8 mouse cellular contexts compared by ENCODE assay signal in genomic region chr11:35452413-35452812, GRCm38 (mm10).
DNase-seq lines count a peak whose midpoint lies in the region; ATAC-seq and TF ChIP-seq lines count a peak whose summit lies in the region.

No protein-coding gene starts in this region.

- no peaks in the 10 kb centered on the region for H3K9me3 ChIP-seq in kidney, embryonic 16.5 days (ENCODE audit: low read length)
- H3K9me3 ChIP-seq in ES-Bruce4 (replicated peaks; ENCODE audit: control insufficient read depth, insufficient read depth, low read length, poor library complexity, severe bottlenecking), result no peaks in the 10 kb centered on the region
- no peaks in the 10 kb centered on the region for H3K9me3 ChIP-seq in hindbrain, embryonic 12.5 days (replicated peaks)
- H3K9me3 ChIP-seq in limb, embryonic 14.5 days (ENCODE audit: control insufficient read depth, low read length), result no peaks in the 10 kb centered on the region
- no peaks in the 10 kb centered on the region for H3K9me3 ChIP-seq in stomach, postnatal 0 days (ENCODE audit: control insufficient read depth, low read length)

- TF ChIP-seq CTCF in ES-Bruce4 (IDR thresholded peaks at IDR 0.05; ENCODE audit: low read depth, low read length), result peak; percentile 46
- peak; percentile 75 for TF ChIP-seq CTCF in stomach, postnatal 0 days (IDR thresholded peaks at IDR 0.05; ENCODE audit: low read depth)
- no peak; the same call in 1 of the 2 replicates for TF ChIP-seq CTCF in cerebellum, adult 2 months (IDR thresholded peaks at IDR 0.05; ENCODE audit: borderline replicate concordance, insufficient read depth, low read depth, low read length)

- H3K9ac ChIP-seq in kidney, embryonic 16.5 days (replicated peaks; ENCODE audit: low read length), result no peak overlapping the region
- H3K9ac ChIP-seq in ES-Bruce4 (ENCODE audit: low read depth, poor library complexity, severe bottlenecking), result no peak overlapping the region
- H3K9ac ChIP-seq in hindbrain, embryonic 12.5 days, result no peak overlapping the region
- H3K9ac ChIP-seq in limb, embryonic 14.5 days (ENCODE audit: low read depth, low read length, severe bottlenecking), result no peak overlapping the region
- H3K9ac ChIP-seq in stomach, postnatal 0 days (ENCODE audit: low read length), result no peak overlapping the region

- TF ChIP-seq EP300 in ES-Bruce4 (IDR thresholded peaks at IDR 0.05; ENCODE audit: insufficient read depth, low read depth, low read length), result no peak
- TF ChIP-seq EP300 in stomach, postnatal 0 days (optimal IDR thresholded peaks at IDR 0.05), result no peak

- H3K27me3 ChIP-seq in kidney, embryonic 16.5 days (ENCODE audit: insufficient read depth, low read length), result no peaks in the 10 kb centered on the region; the same call in 1 of the 2 replicates
- H3K27me3 ChIP-seq in ES-Bruce4 (ENCODE audit: control insufficient read depth, insufficient read depth, low read length, poor library complexity, severe bottlenecking), result no peaks in the 10 kb centered on the region
- H3K27me3 ChIP-seq in hindbrain, embryonic 12.5 days, result peaks cover 3% of the 10 kb centered on the region; the same call in 1 of the 2 replicates
- H3K27me3 ChIP-seq in limb, embryonic 14.5 days (ENCODE audit: control insufficient read depth, insufficient read depth, low read length), result no peaks in the 10 kb centered on the region
- H3K27me3 ChIP-seq in stomach, postnatal 0 days (ENCODE audit: control insufficient read depth, insufficient read depth, low read length), result no peaks in the 10 kb centered on the region
- H3K27me3 ChIP-seq in cerebellum, adult 2 months (ENCODE audit: control insufficient read depth, insufficient read depth, low read length), result no peaks in the 10 kb centered on the region

- no peak overlapping the region for H3K4me2 ChIP-seq in kidney, embryonic 16.5 days (replicated peaks; ENCODE audit: low read depth, low read length)
- H3K4me2 ChIP-seq in hindbrain, embryonic 12.5 days (replicated peaks), result no peak overlapping the region
- H3K4me2 ChIP-seq in limb, embryonic 14.5 days (replicated peaks; ENCODE audit: low read depth, low read length, severe bottlenecking), result no peak overlapping the region
- no peak overlapping the region for H3K4me2 ChIP-seq in stomach, postnatal 0 days (replicated peaks; ENCODE audit: low read depth)

- no peaks in the 10 kb centered on the region for H3K36me3 ChIP-seq in kidney, embryonic 16.5 days (ENCODE audit: insufficient read depth, low read length)
- no peaks in the 10 kb centered on the region for H3K36me3 ChIP-seq in ES-Bruce4 (ENCODE audit: control insufficient read depth, insufficient read depth, low read length, poor library complexity, severe bottlenecking)
- no peaks in the 10 kb centered on the region for H3K36me3 ChIP-seq in hindbrain, embryonic 12.5 days
- H3K36me3 ChIP-seq in limb, embryonic 14.5 days (ENCODE audit: control insufficient read depth, insufficient read depth, low read length), result no peaks in the 10 kb centered on the region
- no peaks in the 10 kb centered on the region for H3K36me3 ChIP-seq in stomach, postnatal 0 days (ENCODE audit: control insufficient read depth, insufficient read depth, low read length)

- H3K4me1 ChIP-seq in kidney, embryonic 16.5 days (ENCODE audit: insufficient read depth, low read length), result peaks cover 16% of the 10 kb centered on the region
- no peaks in the 10 kb centered on the region for H3K4me1 ChIP-seq in ES-Bruce4 (ENCODE audit: control insufficient read depth, insufficient read depth, low read length)
- H3K4me1 ChIP-seq in hindbrain, embryonic 12.5 days, result peaks cover 29% of the 10 kb centered on the region
- H3K4me1 ChIP-seq in limb, embryonic 14.5 days (ENCODE audit: control insufficient read depth, insufficient read depth, low read length), result peaks cover 28% of the 10 kb centered on the region
- H3K4me1 ChIP-seq in stomach, postnatal 0 days (replicated peaks; ENCODE audit: control insufficient read depth, insufficient read depth), result no peaks in the 10 kb centered on the region
- no peaks in the 10 kb centered on the region for H3K4me1 ChIP-seq in cerebellum, adult 2 months (ENCODE audit: control insufficient read depth, insufficient read depth, low read length)

- no peak overlapping the region for H3K27ac ChIP-seq in kidney, embryonic 16.5 days (ENCODE audit: low read length)
- no peak overlapping the region for H3K27ac ChIP-seq in ES-Bruce4 (ENCODE audit: insufficient read depth, low read length)
- H3K27ac ChIP-seq in hindbrain, embryonic 12.5 days, result no peak overlapping the region
- no peak overlapping the region for H3K27ac ChIP-seq in limb, embryonic 14.5 days (replicated peaks; ENCODE audit: low read depth, low read length)
- no peak overlapping the region for H3K27ac ChIP-seq in stomach, postnatal 0 days (replicated peaks)
- H3K27ac ChIP-seq in cerebellum, adult 2 months (ENCODE audit: insufficient read depth, low read length), result no peak overlapping the region

- no peak overlapping the region for H3K4me3 ChIP-seq in kidney, embryonic 16.5 days (ENCODE audit: low read length)
- no peak overlapping the region for H3K4me3 ChIP-seq in ES-Bruce4 (ENCODE audit: low read depth, low read length)
- H3K4me3 ChIP-seq in hindbrain, embryonic 12.5 days, result no peak overlapping the region
- no peak overlapping the region for H3K4me3 ChIP-seq in limb, embryonic 14.5 days (replicated peaks; ENCODE audit: low read length)
- H3K4me3 ChIP-seq in stomach, postnatal 0 days (ENCODE audit: low read depth, low read length), result no peak overlapping the region
- no peak overlapping the region for H3K4me3 ChIP-seq in cerebellum, adult 2 months (replicated peaks; ENCODE audit: insufficient read depth, low read depth, low read length)

- peak; percentile 55; the same call in 1 of the 2 replicates for ATAC-seq in kidney, embryonic 16.5 days (ENCODE audit: low FRiP score, low TSS enrichment)
- ATAC-seq in hindbrain, embryonic 12.5 days (ENCODE audit: low FRiP score), result peak; percentile 68
- 0 out of 2 replicates have a peak, but pooled peaks have one; percentile 36 for ATAC-seq in limb, embryonic 14.5 days (ENCODE audit: low FRiP score, low read depth)
- ATAC-seq in stomach, postnatal 0 days (ENCODE audit: low FRiP score, low TSS enrichment), result peak; percentile 24; the same call in 1 of the 2 replicates

- WGBS in kidney, embryonic 16.5 days, result 57% methylated on average over 5 of the region's 5 CpGs
- 24% methylated on average over 5 of the region's 5 CpGs for WGBS in hindbrain, embryonic 12.5 days
- WGBS in limb, embryonic 14.5 days, result 46% methylated on average over 5 of the region's 5 CpGs
- WGBS in stomach, postnatal 0 days, result 48% methylated on average over 5 of the region's 5 CpGs
- WGBS in cerebellum, adult 2 months, result 72% methylated on average over 5 of the region's 5 CpGs

- DNase-seq in kidney, adult 18-20 months, result no peak
- DNase-seq in adrenal gland, postnatal 36 days, result peak; percentile 9 to 19
- no peak for DNase-seq in limb, embryonic 14.5 days (ENCODE audit: low spot score)
- peak; percentile 26 for DNase-seq in stomach, postnatal 0 days (ENCODE audit: low spot score)
- DNase-seq in cerebellum, adult 2 months, result no peak

- no peak for TF ChIP-seq POLR2A in ES-Bruce4 (IDR thresholded peaks at IDR 0.05; ENCODE audit: insufficient read depth, low read length)
- TF ChIP-seq POLR2A in limb, embryonic 14.5 days (IDR thresholded peaks at IDR 0.05; ENCODE audit: borderline replicate concordance, extremely low read depth, insufficient read depth, insufficient read length), result no peak
- TF ChIP-seq POLR2A in cerebellum, adult 2 months (IDR thresholded peaks at IDR 0.05; ENCODE audit: borderline replicate concordance, insufficient read depth, low read length), result no peak

Comparison
In these comparisons a context has a peak if more than half of its experiments do, and no peak if none do; other contexts are left out.
1. DNase-seq: peak in adrenal gland, postnatal 36 days (2 of 2) and stomach, postnatal 0 days (single experiment); none in kidney, adult 18-20 months (single experiment), limb, embryonic 14.5 days (single experiment) and cerebellum, adult 2 months (0 of 2).
2. Peak in every context shown above with its lines, with median percentiles within 50 percentile points of each other: ATAC-seq.